Mouse (Mus musculus): ENCODE data around the gene Ptcd1.

- TF ChIP-seq CTCF (IDR thresholded peaks at IDR 0.05; ENCODE audit: extremely low read depth, insufficient read depth, low read length) (no peak), POLR2A (IDR thresholded peaks at IDR 0.05; ENCODE audit: extremely low read depth, insufficient read depth, low read length) (no peak)
Observed at GRCm38 (mm10) chr5:145100960-145101359, 65.9 kb downstream of the Ptcd1 start.

Measured in cortical plate, adult 2 months (tissue).